Mouse (Mus musculus) T-cell, adult 66 days (primary cell): Measurements from ENCODE around the gene Gjd3. TPM values are rescaled to one million over a fixed set of nuclear protein-coding genes. Genes with fewer than 3 reads are reported as not detected.

ENCODE experiments used
- total RNA-seq, 2 experiments: library from RNA; stranded (reverse); gene quantifications; 3 replicates in 1 of 2; 4 replicates in 1 of 2; pipeline ENCODE4 v1.2.4; 2023

Gene Gjd3
- not detected for total RNA-seq

DNA sequence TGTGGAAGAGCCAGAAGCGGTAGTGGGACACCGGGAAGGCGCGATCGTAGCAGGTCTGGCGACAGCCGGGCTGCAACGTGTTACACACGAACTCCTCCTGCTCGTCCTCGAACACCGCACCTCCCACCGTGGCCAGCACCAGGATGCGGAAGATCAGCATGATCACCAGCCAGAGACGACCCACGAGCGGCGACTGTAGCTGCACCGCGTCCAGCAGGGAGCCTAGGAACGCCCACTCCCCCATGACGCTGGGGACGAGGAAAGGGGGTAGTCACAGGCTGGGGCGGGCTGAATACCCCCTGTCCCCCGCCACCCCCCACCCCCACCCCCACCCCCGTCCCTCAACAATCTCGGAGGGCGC, at the start of gene Gjd3:
TSS of gene Gjd3 (minus strand) at position 244 of the 361 bp plus-strand sequence.

DNA sequence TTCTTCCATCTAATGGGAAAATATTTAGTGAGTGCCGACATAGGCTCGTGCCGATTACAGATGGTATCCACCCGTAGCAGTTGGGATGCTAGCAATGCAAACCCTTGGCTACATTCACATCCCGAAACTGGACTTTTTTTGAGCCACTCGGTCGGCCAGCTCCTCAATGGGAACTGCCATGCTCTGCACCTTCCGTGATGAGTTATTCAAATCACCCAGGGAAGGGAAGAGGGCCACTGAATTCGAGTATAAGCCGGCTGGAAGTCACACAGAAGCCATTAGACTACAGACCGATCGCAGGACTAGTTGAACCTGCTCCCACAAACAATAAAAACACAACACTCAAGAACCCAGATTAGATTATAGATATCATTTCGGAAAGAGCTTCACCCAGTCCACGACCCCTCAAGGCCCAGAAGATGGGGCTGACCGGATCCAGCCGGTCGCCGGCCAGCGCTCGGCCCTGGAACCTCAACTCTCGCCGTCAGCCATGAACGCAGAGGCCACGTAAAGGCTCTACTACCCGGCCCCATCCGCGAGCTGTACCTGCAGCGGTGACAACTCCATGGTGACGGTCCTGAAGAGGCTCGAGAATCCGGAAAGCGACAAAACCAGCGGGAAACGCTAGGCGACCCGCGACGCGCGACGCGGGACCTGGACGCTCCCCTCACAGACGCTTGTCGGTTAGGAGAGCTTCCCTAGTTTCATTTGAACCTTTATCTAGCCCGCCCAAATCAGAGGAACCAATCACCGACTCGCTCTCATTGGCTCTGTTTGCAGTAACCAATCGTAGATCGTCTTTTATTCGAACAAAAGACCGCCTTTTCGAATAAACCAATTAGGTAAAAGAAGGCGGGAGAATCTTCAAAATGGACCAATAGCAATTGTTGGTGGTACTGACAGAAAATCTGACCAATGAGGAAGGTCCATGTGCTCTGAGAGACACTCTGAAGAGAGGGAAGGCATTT, 41.0 kb upstream of the Gjd3 start, which contains the start of gene Top2a:
TSS of gene Top2a (minus strand) at position 690 of the 968 bp plus-strand sequence.

Other genes starting within 250 kb of the Gjd3 start
- 10 to 100 TPM; 47.6 to 49.8 TPM for gene Thra, start 242.4 kb downstream of the Gjd3 start, total RNA-seq
- 1 to 10 TPM; 7.2 to 7.6 TPM for gene Nr1d1, start 207.7 kb downstream of the Gjd3 start, total RNA-seq
- gene Msl1, start 187.5 kb downstream of the Gjd3 start, total RNA-seq = 100 to 1,000 TPM; 133 to 134 TPM
- 100 to 1,000 TPM; 111 to 125 TPM for gene Casc3, start 178.1 kb downstream of the Gjd3 start, total RNA-seq
- gene Rapgefl1, start 146.2 kb downstream of the Gjd3 start, total RNA-seq = under 1 TPM; 0.15 to 0.33 TPM
- gene Wipf2, start 119.4 kb downstream of the Gjd3 start, total RNA-seq = 10 to 100 TPM; 51.8 to 52.8 TPM
- 1 to 10 TPM; 5.0 to 5.3 TPM for gene Cdc6, start 75.2 kb downstream of the Gjd3 start, total RNA-seq
- 10 to 100 TPM; 82.6 to 84.2 TPM for gene Rara, start 55.2 kb downstream of the Gjd3 start, total RNA-seq
- gene Top2a, start 41.2 kb upstream of the Gjd3 start, total RNA-seq = 10 to 100 TPM; 18.8 to 34.2 TPM
- gene Igfbp4, start 58.2 kb upstream of the Gjd3 start, total RNA-seq = 100 to 1,000 TPM; 228 to 236 TPM
- gene Tns4, start 106.3 kb upstream of the Gjd3 start, total RNA-seq = 1 to 10 TPM in 1 of 2 experiments, not detected in 1; 1.1 TPM
- gene Ccr7, start 172.1 kb upstream of the Gjd3 start, total RNA-seq = 100 to 1,000 TPM; 516 to 541 TPM
- 100 to 1,000 TPM; 147 to 153 TPM for gene Smarce1, start 248.0 kb upstream of the Gjd3 start, total RNA-seq